Mouse (Mus musculus) ovary, adult 2 months (tissue): ENCODE data around the gene Hivep1. TPM values are rescaled to one million over a fixed set of nuclear protein-coding genes. Genes with fewer than 3 reads are reported as not detected.

ENCODE experiments used
- polyA plus RNA-seq: library from polyadenylated mRNA; depleted of rRNA; stranded (reverse); fragments of >200 nt; gene quantifications from 2 replicates; pipeline ENCODE4 v1.2.3, GENCODE M21; 2012; rRNA removed

Gene Hivep1
- 25.9 and 26.6 TPM in 2 replicates for polyA plus RNA-seq

DNA sequence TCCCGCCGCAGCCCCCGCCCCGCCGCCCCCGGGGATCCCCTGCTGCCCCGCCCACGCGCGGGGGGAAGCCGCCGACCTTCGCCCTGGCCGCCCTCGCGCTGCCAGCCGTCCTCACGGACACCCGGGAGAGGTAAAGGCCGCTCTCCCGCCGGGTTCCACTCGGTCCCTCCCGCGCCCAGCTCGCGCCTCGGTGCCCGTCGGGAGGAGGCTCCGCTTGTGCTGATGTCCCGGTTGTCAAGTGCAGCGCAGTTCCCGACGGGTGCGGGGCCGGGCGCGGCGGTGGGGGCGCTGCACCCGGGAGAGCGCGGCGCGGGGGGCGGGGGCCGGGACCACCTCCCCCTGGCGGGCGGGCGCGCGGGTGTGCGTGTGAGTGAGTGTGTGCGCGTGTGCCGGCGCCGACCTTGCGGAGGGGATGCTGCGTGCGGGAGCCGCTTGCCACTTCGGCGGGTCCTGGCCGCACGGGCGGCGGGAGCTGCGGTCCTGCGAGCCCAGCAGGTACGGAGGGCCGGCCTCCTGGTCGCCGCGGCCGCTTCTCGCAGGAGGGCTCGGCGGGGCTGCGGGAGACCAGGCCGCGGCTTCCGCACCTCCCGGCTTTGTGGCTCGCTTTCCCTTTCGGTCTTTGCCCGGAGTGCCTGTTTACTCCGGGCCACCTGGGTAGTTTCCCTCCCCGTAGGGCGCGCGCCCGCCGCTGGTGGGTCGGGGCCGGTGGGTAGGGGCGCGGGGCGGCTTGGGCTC, at the start of gene Hivep1:
Hivep1 (plus strand) TSS at position 61 of the 735 bp plus-strand sequence.

Other genes starting within 250 kb of the Hivep1 start
- 1.3 and 1.4 TPM in 2 replicates for gene Adtrp, start 204.3 kb upstream of the Hivep1 start, polyA plus RNA-seq
- gene Edn1, start 249.5 kb downstream of the Hivep1 start, polyA plus RNA-seq, result 2.4 and 3.0 TPM in 2 replicates